Mouse (Mus musculus) central nervous system, embryonic 11.5 days (tissue): Measurements from ENCODE around the gene Wfdc21. TPM values are rescaled to one million over a fixed set of nuclear protein-coding genes. Genes with fewer than 3 reads are reported as not detected.

Source experiments
- polyA plus RNA-seq: library from polyadenylated mRNA; depleted of rRNA; stranded (reverse); fragments of >200 nt; gene quantifications from 2 replicates; pipeline ENCODE4 v1.2.3, GENCODE M21; 2012; rRNA removed

Wfdc21 gene
- polyA plus RNA-seq = 0.20 and 0.46 TPM in 2 replicates

GRCm38 (mm10) chr11:83746681-83747080, at the start of gene Wfdc21:
Gene Wfdc21 (plus strand): TSS chr11:83746940.

GRCm38 (mm10) chr11:83703705-83704104, 43.0 kb upstream of the Wfdc21 start, which contains the start of gene Wfdc17:
Gene Wfdc17 (plus strand): TSS chr11:83703991.

DNA sequence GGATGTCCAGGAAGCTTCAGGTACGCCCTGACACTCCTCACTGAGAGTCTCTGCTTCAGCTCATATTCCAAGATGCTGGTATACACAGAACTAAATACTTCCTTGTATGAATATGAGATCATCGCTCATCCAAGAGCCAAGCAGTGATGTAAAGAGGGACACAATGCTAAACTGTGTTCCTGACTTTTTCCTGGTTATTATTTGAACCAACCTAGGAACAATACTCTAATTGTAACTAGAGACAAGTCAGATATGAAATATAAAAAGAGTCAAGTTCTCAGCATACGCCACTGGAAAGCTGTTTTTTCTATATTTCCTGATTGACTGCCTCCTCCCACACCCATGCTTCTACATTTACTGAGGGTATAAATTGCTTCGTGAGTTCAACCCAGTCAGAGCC, 38.0 kb upstream of the Wfdc21 start, which contains the start of gene Wfdc18:
Gene Wfdc18, plus strand, starts transcription at position 301 of the 400 bp plus-strand sequence.

DNA sequence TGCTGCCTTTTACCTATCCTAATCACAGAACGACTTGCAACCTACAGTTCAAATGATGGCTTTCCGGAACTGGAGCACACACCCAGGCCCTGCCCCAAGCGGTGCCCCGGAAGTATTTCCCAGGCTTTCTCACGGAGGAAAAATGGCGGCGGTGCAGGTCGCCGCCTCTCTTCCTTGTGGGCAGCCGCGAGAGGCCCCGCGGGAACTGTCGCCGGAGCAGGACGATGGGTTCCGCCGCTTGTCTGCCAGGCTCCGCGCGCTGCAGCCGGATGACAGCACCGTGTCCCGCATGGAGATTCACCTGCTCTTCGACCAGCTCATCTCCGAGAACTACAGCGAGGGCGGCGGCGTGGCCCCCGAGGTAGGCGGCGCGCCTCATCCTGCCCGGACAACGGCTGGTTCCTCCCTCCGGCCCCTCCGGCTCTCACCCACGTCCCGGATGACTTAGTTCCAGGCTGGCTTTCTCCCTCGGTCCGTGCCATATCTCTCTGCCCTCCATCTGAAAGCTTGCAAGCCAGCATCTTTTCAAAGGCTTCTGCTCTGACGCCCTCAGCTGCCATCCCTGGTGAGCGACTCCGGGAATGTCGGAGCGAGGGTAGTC, 6.9 kb downstream of the Wfdc21 start, which contains the start of gene Heatr6:
Gene Heatr6, plus strand, starts transcription at position 116 of the 601 bp plus-strand sequence.

Other genes starting within 250 kb of the Wfdc21 start
- not detected in 2 replicates for gene Heatr9, start 224.8 kb upstream of the Wfdc21 start, polyA plus RNA-seq
- not detected in 2 replicates for gene Ccl5, start 216.4 kb upstream of the Wfdc21 start, polyA plus RNA-seq
- gene Ccl9, start 168.3 kb upstream of the Wfdc21 start, polyA plus RNA-seq = 1.2 and 1.3 TPM in 2 replicates
- gene Ccl6, start 153.9 kb upstream of the Wfdc21 start, polyA plus RNA-seq = 0.65 and 1.3 TPM in 2 replicates
- gene Rpl9-ps1, start 101.3 kb upstream of the Wfdc21 start, polyA plus RNA-seq = not detected in 2 replicates
- gene Ccl3, start 97.6 kb upstream of the Wfdc21 start, polyA plus RNA-seq = 0.85 and 0.98 TPM in 2 replicates
- 0.13 and 0.21 TPM in 2 replicates for gene Ccl4, start 84.4 kb upstream of the Wfdc21 start, polyA plus RNA-seq
- gene Wfdc17, start 42.9 kb upstream of the Wfdc21 start, polyA plus RNA-seq = 0.34 and 0.48 TPM in 2 replicates
- gene Wfdc18, start 37.9 kb upstream of the Wfdc21 start, polyA plus RNA-seq = not detected in 2 replicates
- gene Heatr6, start 6.8 kb downstream of the Wfdc21 start, polyA plus RNA-seq = 24.1 and 25.3 TPM in 2 replicates
- 0.07 and 0.37 TPM in 2 replicates for gene Hnf1b, start 103.1 kb downstream of the Wfdc21 start, polyA plus RNA-seq
- gene Ddx52, start 195.1 kb downstream of the Wfdc21 start, polyA plus RNA-seq = 26.9 and 38.1 TPM in 2 replicates
- gene Synrg, start 217.5 kb downstream of the Wfdc21 start, polyA plus RNA-seq = 13.9 and 17.0 TPM in 2 replicates